Mouse (Mus musculus): ENCODE results near the gene Adam26a. TPM values are rescaled to one million over a fixed set of nuclear protein-coding genes. Genes with fewer than 3 reads are reported as not detected.

The Adam26a gene
- polyA plus RNA-seq (2012), result not detected in 2 replicates

GRCm38 (mm10) chr8:43576607-43577006, at the start of gene Adam26a:
TSS of gene Adam26a (minus strand) at chr8:43576707.

GRCm38 (mm10) chr8:43528006-43528405, 48.5 kb downstream of the Adam26a start, which contains the start of gene Adam26b:
TSS of gene Adam26b (minus strand) at chr8:43528106.

Other genes with a start within 250 kb of the Adam26a start
- not detected in 2 replicates for gene Adam26b, start 48.6 kb downstream of the Adam26a start, polyA plus RNA-seq (2012)
- gene Gm5346, start 50.6 kb upstream of the Adam26a start, polyA plus RNA-seq (2012), result not detected in 2 replicates
- gene Adam34, start 133.3 kb upstream of the Adam26a start, polyA plus RNA-seq (2012), result not detected in 2 replicates